In genomic region chr3:107330503-107331424, GRCm38 (mm10) we compare ENCODE assay signal across 8 mouse cellular contexts. TPM values are rescaled to one million over a fixed set of nuclear protein-coding genes. Genes with fewer than 3 reads are reported as not detected.
A peak's percentile ranks its signal among the peaks of the same experiment; 100 is the strongest.
DNase-seq lines count a peak whose midpoint lies in the region; ATAC-seq and TF ChIP-seq lines count a peak whose summit lies in the region.

No protein-coding gene starts in this region.

- TF ChIP-seq CTCF in lung, embryonic 14.5 days (IDR thresholded peaks at IDR 0.05; ENCODE audit: low read depth): no peak

- ATAC-seq in lung, embryonic 14.5 days (ENCODE audit: insufficient read depth): no peak
- ATAC-seq in heart, embryonic 13.5 days (ENCODE audit: extremely low read depth, insufficient number of reproducible peaks, low FRiP score, low TSS enrichment): no peak
- no peak for ATAC-seq in neural tube, embryonic 14.5 days (ENCODE audit: low read depth)

- H3K9me3 ChIP-seq in lung, embryonic 14.5 days (ENCODE audit: low read depth, low read length): no peaks in the 10 kb centered on the region
- H3K9me3 ChIP-seq in heart, embryonic 13.5 days: no peaks in the 10 kb centered on the region
- H3K9me3 ChIP-seq in neural tube, embryonic 14.5 days (ENCODE audit: control insufficient read depth, low read length): no peaks in the 10 kb centered on the region

- H3K4me3 ChIP-seq in lung, embryonic 14.5 days (ENCODE audit: low read depth, low read length): peak overlapping the region; percentile 98
- peak overlapping the region; percentile 98 for H3K4me3 ChIP-seq in heart, embryonic 13.5 days
- H3K4me3 ChIP-seq in neural tube, embryonic 14.5 days (ENCODE audit: low read depth, low read length): peak overlapping the region; percentile 90; the same call in 1 of the 2 replicates

- DNase-seq in lung, embryonic 14.5 days: peak; percentile 60
- no peak for DNase-seq in lung, postnatal 25 days (ENCODE audit: low spot score)
- DNase-seq in cerebellum, adult 8-10 months: peak; percentile 20
- DNase-seq in kidney, postnatal 10 days: peak; percentile 48
- no peak for DNase-seq in Muller cell, postnatal 12 days (ENCODE audit: inconsistent ontology term)
- DNase-seq in frontal cortex, postnatal 25 days (ENCODE audit: low spot score in 2 of 2): no peak

- H3K36me3 ChIP-seq in lung, embryonic 14.5 days (ENCODE audit: insufficient read depth): peaks cover 38% of the 10 kb centered on the region
- peaks cover 33% of the 10 kb centered on the region for H3K36me3 ChIP-seq in heart, embryonic 13.5 days
- H3K36me3 ChIP-seq in neural tube, embryonic 14.5 days (ENCODE audit: control insufficient read depth, insufficient read depth, low read length): peaks cover 13% of the 10 kb centered on the region; the same call in 1 of the 2 replicates

- peak overlapping the region; percentile 97 for H3K4me2 ChIP-seq in lung, embryonic 14.5 days
- H3K4me2 ChIP-seq in heart, embryonic 13.5 days: peak overlapping the region; percentile 82
- peak overlapping the region; percentile 99 for H3K4me2 ChIP-seq in neural tube, embryonic 14.5 days (ENCODE audit: low read depth, low read length)

- H3K27ac ChIP-seq in lung, embryonic 14.5 days (ENCODE audit: low read depth): no peak overlapping the region
- H3K27ac ChIP-seq in heart, embryonic 13.5 days (replicated peaks): no peak overlapping the region
- no peak overlapping the region for H3K27ac ChIP-seq in neural tube, embryonic 14.5 days (ENCODE audit: low read depth, low read length)

- no peaks in the 10 kb centered on the region for H3K27me3 ChIP-seq in lung, embryonic 14.5 days (ENCODE audit: insufficient read depth, low read length)
- H3K27me3 ChIP-seq in heart, embryonic 13.5 days (replicated peaks): no peaks in the 10 kb centered on the region
- no peaks in the 10 kb centered on the region for H3K27me3 ChIP-seq in neural tube, embryonic 14.5 days (ENCODE audit: control insufficient read depth, insufficient read depth, low read length)

- peaks cover 17% of the 10 kb centered on the region for H3K4me1 ChIP-seq in lung, embryonic 14.5 days (ENCODE audit: insufficient read depth)
- H3K4me1 ChIP-seq in heart, embryonic 13.5 days: peaks cover 51% of the 10 kb centered on the region
- H3K4me1 ChIP-seq in neural tube, embryonic 14.5 days (ENCODE audit: control insufficient read depth, insufficient read depth, low read length): peaks cover 23% of the 10 kb centered on the region

- WGBS in lung, embryonic 14.5 days: 46% methylated on average over 28 of the region's 28 CpGs
- 52% methylated on average over 28 of the region's 28 CpGs for WGBS in heart, embryonic 13.5 days
- 72% methylated on average over 28 of the region's 28 CpGs for whole genome bisulfite sequencing in neural tube, embryonic 14.5 days

- H3K9ac ChIP-seq in lung, embryonic 14.5 days: peak overlapping the region; percentile 92
- peak overlapping the region; percentile 99 for H3K9ac ChIP-seq in heart, embryonic 13.5 days
- H3K9ac ChIP-seq in neural tube, embryonic 14.5 days (replicated peaks; ENCODE audit: low read depth, low read length): no peak overlapping the region

RNA-seq across cellular contexts. Expression of gene Rbm15, which starts 2.7 kb away (rescaled TPM):
- 19.6 and 20.3 TPM in 2 replicates for polyA plus RNA-seq in lung, embryonic 14.5 days (2014; fragmentation: Nextera tagmentation; extraction: Ambion mirVana)
- 8.7 and 10.3 TPM in 2 replicates for polyA plus RNA-seq in heart, embryonic 13.5 days (2015; fragmentation: Nextera tagmentation; extraction: Ambion mirVana)
- 7.8 and 9.0 TPM in 2 replicates for polyA plus RNA-seq in neural tube, embryonic 14.5 days (2014; fragmentation: Nextera tagmentation; extraction: Ambion mirVana)

RNA-seq across cellular contexts. Expression of gene Slc16a4, which starts 39.7 kb away (rescaled TPM):
- 3.4 TPM in 2 replicates for polyA plus RNA-seq in lung, embryonic 14.5 days (2014; fragmentation: Nextera tagmentation; extraction: Ambion mirVana)
- polyA plus RNA-seq in heart, embryonic 13.5 days (2015; fragmentation: Nextera tagmentation; extraction: Ambion mirVana): 1.6 TPM in 2 replicates
- polyA plus RNA-seq in neural tube, embryonic 14.5 days (2014; fragmentation: Nextera tagmentation; extraction: Ambion mirVana): 1.9 and 2.6 TPM in 2 replicates

RNA-seq across cellular contexts. Expression of gene Lamtor5, which starts 52.1 kb away (rescaled TPM):
- polyA plus RNA-seq in lung, embryonic 14.5 days (2014; fragmentation: Nextera tagmentation; extraction: Ambion mirVana): 184 and 195 TPM in 2 replicates
- polyA plus RNA-seq in heart, embryonic 13.5 days (2015; fragmentation: Nextera tagmentation; extraction: Ambion mirVana): 149 and 173 TPM in 2 replicates
- polyA plus RNA-seq in neural tube, embryonic 14.5 days (2014; fragmentation: Nextera tagmentation; extraction: Ambion mirVana): 200 and 204 TPM in 2 replicates

Comparison
In these comparisons a context has a peak if more than half of its experiments do, and no peak if none do; other contexts are left out.
1. DNase-seq: peak in lung, embryonic 14.5 days (single experiment), cerebellum, adult 8-10 months (single experiment) and kidney, postnatal 10 days (single experiment); none in lung, postnatal 25 days (single experiment), Muller cell, postnatal 12 days (single experiment) and frontal cortex, postnatal 25 days (0 of 2).
2. Peak in every context shown above with its lines, with median percentiles within 50 percentile points of each other: H3K4me2 ChIP-seq and H3K4me3 ChIP-seq.